ENCODE assay signal across 9 mouse cellular contexts in the genomic region with DNA sequence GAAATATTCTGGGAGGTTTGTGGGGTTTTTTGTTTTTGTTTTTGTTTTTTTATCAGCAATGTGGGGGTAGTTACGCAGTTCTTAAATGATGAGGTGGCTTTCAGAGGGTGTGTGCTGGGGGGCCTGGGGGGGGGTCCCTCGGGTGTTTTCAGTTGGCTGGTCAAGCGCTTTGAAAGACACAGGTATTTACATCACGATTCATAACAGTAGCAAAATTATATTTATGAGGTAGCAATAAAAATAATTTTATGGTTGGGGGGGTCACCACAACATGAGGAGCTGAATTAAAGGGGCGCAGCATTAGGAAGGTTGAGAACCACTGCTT. TPM values are rescaled to one million over a fixed set of nuclear protein-coding genes. Genes with fewer than 3 reads are reported as not detected.
DNase-seq lines count a peak whose midpoint lies in the region; ATAC-seq lines count a peak whose summit lies in the region.
"Had no signal": no experiment of that assay in that cellular context is flagged by ENCODE, and none has a peak within 500 bp of the region (broad histone marks: within the 10 kb centered on the region; RNA-seq: fewer than 3 reads in every experiment).

No protein-coding gene starts in this region.

- H3K4me1 ChIP-seq in heart, embryonic 16.5 days (ENCODE audit: control insufficient read depth, insufficient read depth, low read length), result peaks cover 35% of the 10 kb centered on the region
- peaks cover 19% of the 10 kb centered on the region for H3K4me1 ChIP-seq in brown adipose tissue, adult 24 weeks (ENCODE audit: control insufficient read depth, insufficient read depth, insufficient read length, low read length)
- H3K4me1 ChIP-seq in hindbrain, embryonic 14.5 days (replicated peaks; ENCODE audit: control insufficient read depth, insufficient read depth, low read length), result peaks cover 21% of the 10 kb centered on the region; the same call in 1 of the 2 replicates
- H3K4me1 ChIP-seq in midbrain, embryonic 11.5 days (ENCODE audit: control insufficient read depth, insufficient read depth, low read length), result peaks cover 24% of the 10 kb centered on the region

- 17% methylated on average over 5 of the region's 5 CpGs for WGBS in heart, embryonic 16.5 days
- 9% methylated on average over 5 of the region's 5 CpGs for WGBS in hindbrain, embryonic 14.5 days
- 15% methylated on average over 5 of the region's 5 CpGs for WGBS in midbrain, embryonic 11.5 days

- H3K4me2 ChIP-seq in heart, embryonic 16.5 days (ENCODE audit: low read depth, low read length), result peak overlapping the region; percentile 72
- peak overlapping the region; percentile 37 for H3K4me2 ChIP-seq in hindbrain, embryonic 14.5 days (replicated peaks)
- H3K4me2 ChIP-seq in midbrain, embryonic 11.5 days, result peak overlapping the region; percentile 51

- no peaks in the 10 kb centered on the region for H3K27me3 ChIP-seq in heart, embryonic 16.5 days (ENCODE audit: control insufficient read depth, insufficient read depth, low read length)
- peaks cover 59% of the 10 kb centered on the region for H3K27me3 ChIP-seq in hindbrain, embryonic 14.5 days (ENCODE audit: control insufficient read depth, insufficient read depth, low read length)
- peaks cover 23% of the 10 kb centered on the region for H3K27me3 ChIP-seq in midbrain, embryonic 11.5 days (ENCODE audit: control insufficient read depth, insufficient read depth, low read length)

- no peak for ATAC-seq in heart, embryonic 16.5 days (replicated peaks; ENCODE audit: extremely low read depth, insufficient read depth, low FRiP score)
- ATAC-seq in hindbrain, embryonic 14.5 days (ENCODE audit: low FRiP score), result no peak
- ATAC-seq in midbrain, embryonic 11.5 days (ENCODE audit: low FRiP score), result no peak

- H3K27ac ChIP-seq in heart, embryonic 16.5 days (ENCODE audit: low read length), result peak overlapping the region; percentile 80
- H3K27ac ChIP-seq in brown adipose tissue, adult 24 weeks (replicated peaks; ENCODE audit: low read depth, low read length), result no peak overlapping the region
- peak overlapping the region; percentile 47; the same call in 1 of the 2 replicates for H3K27ac ChIP-seq in hindbrain, embryonic 14.5 days
- no peak overlapping the region for H3K27ac ChIP-seq in midbrain, embryonic 11.5 days (ENCODE audit: low read depth, low read length)

- H3K4me3 ChIP-seq in heart, embryonic 16.5 days (ENCODE audit: low read length), result peak overlapping the region; percentile 51
- peak overlapping the region; percentile 42 for H3K4me3 ChIP-seq in brown adipose tissue, adult 24 weeks (ENCODE audit: insufficient read depth, low read depth, low read length)
- H3K4me3 ChIP-seq in hindbrain, embryonic 14.5 days (replicated peaks; ENCODE audit: low read length), result no peak overlapping the region
- H3K4me3 ChIP-seq in midbrain, embryonic 11.5 days (ENCODE audit: low read depth, low read length), result no peak overlapping the region

- H3K9me3 ChIP-seq in heart, embryonic 16.5 days (replicated peaks; ENCODE audit: control insufficient read depth, low read length), result no peaks in the 10 kb centered on the region
- H3K9me3 ChIP-seq in hindbrain, embryonic 14.5 days (ENCODE audit: control insufficient read depth, low read length), result no peaks in the 10 kb centered on the region
- H3K9me3 ChIP-seq in midbrain, embryonic 11.5 days (ENCODE audit: control insufficient read depth, low read length), result no peaks in the 10 kb centered on the region

- H3K9ac ChIP-seq in heart, embryonic 16.5 days (ENCODE audit: low read length), result peak overlapping the region; percentile 67
- H3K9ac ChIP-seq in hindbrain, embryonic 14.5 days, result no peak overlapping the region
- H3K9ac ChIP-seq in midbrain, embryonic 11.5 days (ENCODE audit: low read length), result peak overlapping the region; percentile 56

- no peaks in the 10 kb centered on the region for H3K36me3 ChIP-seq in heart, embryonic 16.5 days (ENCODE audit: control insufficient read depth, insufficient read depth)
- no peaks in the 10 kb centered on the region for H3K36me3 ChIP-seq in hindbrain, embryonic 14.5 days (replicated peaks; ENCODE audit: control insufficient read depth, insufficient read depth)
- H3K36me3 ChIP-seq in midbrain, embryonic 11.5 days (ENCODE audit: control insufficient read depth, insufficient read depth, low read length), result no peaks in the 10 kb centered on the region

- no peak for DNase-seq in heart, postnatal 4 days
- no peak for DNase-seq in hindbrain, embryonic 14.5 days (ENCODE audit: low spot score)
- DNase-seq in midbrain, embryonic 11.5 days (ENCODE audit: low spot score, missing footprints), result peak; percentile 79
- no peak for DNase-seq in cerebellum, adult 18-20 months
- no peak for DNase-seq in left cerebral cortex, adult 11 months (ENCODE audit: low spot score)
- no peak for DNase-seq in cerebellum, adult 11 months
- DNase-seq: thymus, postnatal 36 days had no signal

RNA-seq across cellular contexts. Expression of a gene that starts 3.9 kb away (rescaled TPM):
- polyA plus RNA-seq in heart, embryonic 16.5 days (2015; fragmentation: Nextera tagmentation; extraction: Ambion mirVana), result 29.4 and 50.3 TPM in 2 replicates
- total RNA-seq in heart, postnatal 4 days (2021), result 10 to 100 TPM; 70.1 to 76.9 TPM
- polyA plus RNA-seq in brown adipose tissue, adult 24 weeks (2012; ENCODE audit: insufficient read depth, insufficient read length, missing spikeins), result 42.1 and 53.4 TPM in 2 replicates
- polyA plus RNA-seq in hindbrain, embryonic 14.5 days (2014; fragmentation: Nextera tagmentation; extraction: Ambion mirVana), result 27.1 and 27.2 TPM in 2 replicates
- polyA plus RNA-seq in midbrain, embryonic 11.5 days (2014; fragmentation: Nextera tagmentation; extraction: Ambion mirVana), result 22.0 and 23.2 TPM in 2 replicates

RNA-seq across cellular contexts. Expression of a gene that starts 39.6 kb away (rescaled TPM):
- polyA plus RNA-seq in heart, embryonic 16.5 days (2015; fragmentation: Nextera tagmentation; extraction: Ambion mirVana), result 0.16 and 1.5 TPM in 2 replicates
- under 1 TPM; 0.12 to 0.20 TPM for total RNA-seq in heart, postnatal 4 days (2021)
- polyA plus RNA-seq in brown adipose tissue, adult 24 weeks (2012; ENCODE audit: insufficient read depth, insufficient read length, missing spikeins), result not detected in 2 replicates
- not detected in 2 replicates for polyA plus RNA-seq in hindbrain, embryonic 14.5 days (2014; fragmentation: Nextera tagmentation; extraction: Ambion mirVana)
- polyA plus RNA-seq in midbrain, embryonic 11.5 days (2014; fragmentation: Nextera tagmentation; extraction: Ambion mirVana), result 0.10 TPM in 2 replicates

Comparison
In these comparisons a context has a peak if more than half of its experiments do, and no peak if none do; other contexts are left out.
1. H3K27ac ChIP-seq: peak in heart, embryonic 16.5 days (single experiment) and hindbrain, embryonic 14.5 days (single experiment); none in brown adipose tissue, adult 24 weeks (single experiment) and midbrain, embryonic 11.5 days (single experiment).
2. H3K4me3 ChIP-seq: peak in heart, embryonic 16.5 days (single experiment) and brown adipose tissue, adult 24 weeks (single experiment); none in hindbrain, embryonic 14.5 days (single experiment) and midbrain, embryonic 11.5 days (single experiment).
3. Peak in every context shown above with its lines, with median percentiles within 50 percentile points of each other: H3K4me2 ChIP-seq.